Comparison of ENCODE assay signal across 16 mouse cellular contexts in genomic region chr9:61677603-61678002, GRCm38 (mm10).
"Had no signal": no experiment of that assay in that cellular context is flagged by ENCODE, and none has a peak within 500 bp of the region (broad histone marks: within the 10 kb centered on the region; RNA-seq: fewer than 3 reads in every experiment).

No protein-coding gene starts in this region.

- H3K9me3 ChIP-seq: lung, embryonic 15.5 days; megakaryocyte, embryonic 14.5 days; midbrain, embryonic 13.5 days; midbrain, embryonic 15.5 days; neural tube, embryonic 12.5 days had no signal

- H3K27ac ChIP-seq: lung, embryonic 15.5 days; macrophage; midbrain, embryonic 13.5 days; midbrain, embryonic 15.5 days; neural tube, embryonic 12.5 days had no signal

- H3K4me3 ChIP-seq: lung, embryonic 15.5 days; midbrain, embryonic 13.5 days; midbrain, embryonic 15.5 days; neural tube, embryonic 12.5 days had no signal

- DNase-seq: lung, adult 2 months; lung, postnatal 14 days; lung, postnatal 36 days; retina, postnatal 1 day; spleen, adult 18-20 months; thymus, adult 18-20 months; thymus, postnatal 14 days; thymus, postnatal 36 days had no signal

- H3K9ac ChIP-seq: lung, embryonic 15.5 days; midbrain, embryonic 13.5 days; midbrain, embryonic 15.5 days; neural tube, embryonic 12.5 days had no signal

- H3K27me3 ChIP-seq: lung, embryonic 15.5 days; midbrain, embryonic 15.5 days; neural tube, embryonic 12.5 days had no signal

- H3K36me3 ChIP-seq: lung, embryonic 15.5 days; midbrain, embryonic 13.5 days; midbrain, embryonic 15.5 days; neural tube, embryonic 12.5 days had no signal

- ATAC-seq: lung, postnatal 0 days; midbrain, embryonic 13.5 days; midbrain, embryonic 15.5 days had no signal

- H3K4me2 ChIP-seq: lung, embryonic 15.5 days; midbrain, embryonic 11.5 days; midbrain, embryonic 13.5 days; midbrain, embryonic 15.5 days; neural tube, embryonic 12.5 days had no signal
